Mouse (Mus musculus): ENCODE results near the gene Btbd11.

The Btbd11 gene

DNA sequence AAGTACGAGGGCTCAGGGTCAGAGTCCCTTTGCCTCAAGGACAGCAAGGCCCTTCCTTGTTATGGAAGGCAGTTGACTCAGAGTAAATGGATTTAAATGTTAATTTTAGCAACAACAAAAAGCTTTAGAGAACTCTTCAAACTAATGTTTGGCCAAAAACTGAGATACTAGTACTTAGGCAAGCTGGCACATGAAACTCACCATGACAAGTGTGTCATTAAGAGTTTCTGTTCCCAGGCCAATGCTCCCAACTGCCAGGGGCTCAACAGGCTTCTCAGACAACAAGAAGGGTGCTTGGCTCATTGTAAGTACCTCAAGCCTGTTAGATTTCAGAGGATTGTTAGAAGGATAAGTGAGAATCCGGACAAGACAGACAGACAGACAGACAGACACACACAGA lies 204.7 kb downstream of the Btbd11 start:
- no peak for DNase-seq (ENCODE audit: low spot score in 2 of 2)

DNA sequence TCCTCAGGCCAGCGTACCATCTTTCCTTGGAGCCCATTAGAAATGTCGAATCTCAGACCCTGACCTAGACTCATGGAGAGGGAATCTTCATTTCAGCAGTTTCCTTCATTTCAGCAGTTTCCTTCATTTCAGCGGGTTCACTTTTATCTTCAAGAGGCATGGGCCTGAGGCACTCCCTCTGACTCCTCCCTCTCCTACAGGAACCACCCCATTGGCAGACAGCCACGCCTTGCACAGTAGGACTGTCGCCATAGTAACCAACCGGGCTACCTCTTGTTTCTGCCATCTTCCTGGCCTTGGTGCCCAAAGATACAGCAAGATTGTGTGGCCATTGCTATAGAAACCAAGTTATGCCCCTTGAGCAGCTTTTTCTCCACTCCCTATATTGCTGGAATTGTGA lies 205.4 kb downstream of the Btbd11 start:
- DNase-seq (ENCODE audit: low spot score in 2 of 2), result peak in 1 of 2 experiments; percentile 55

DNA sequence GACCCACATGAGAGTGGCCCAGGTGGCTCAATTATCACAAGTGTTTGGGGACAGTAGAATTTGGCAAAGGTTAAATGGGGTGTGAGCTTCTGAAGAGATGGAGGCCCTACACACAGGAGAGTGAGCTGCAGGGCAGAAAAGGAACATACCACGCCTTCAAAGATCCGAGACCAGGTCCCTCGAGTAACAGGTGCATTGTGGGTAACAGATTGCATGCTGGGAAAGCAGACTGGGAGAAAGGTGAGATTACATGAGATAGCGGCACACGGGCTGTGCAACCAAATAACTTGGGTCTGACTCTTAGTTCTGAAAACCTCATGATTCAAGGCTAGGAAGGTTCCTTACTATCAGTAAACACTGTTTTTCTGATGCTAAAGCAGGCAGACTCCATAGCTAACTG lies 209.7 kb downstream of the Btbd11 start:
- DNase-seq (ENCODE audit: low spot score in 2 of 2), result no peak

DNA sequence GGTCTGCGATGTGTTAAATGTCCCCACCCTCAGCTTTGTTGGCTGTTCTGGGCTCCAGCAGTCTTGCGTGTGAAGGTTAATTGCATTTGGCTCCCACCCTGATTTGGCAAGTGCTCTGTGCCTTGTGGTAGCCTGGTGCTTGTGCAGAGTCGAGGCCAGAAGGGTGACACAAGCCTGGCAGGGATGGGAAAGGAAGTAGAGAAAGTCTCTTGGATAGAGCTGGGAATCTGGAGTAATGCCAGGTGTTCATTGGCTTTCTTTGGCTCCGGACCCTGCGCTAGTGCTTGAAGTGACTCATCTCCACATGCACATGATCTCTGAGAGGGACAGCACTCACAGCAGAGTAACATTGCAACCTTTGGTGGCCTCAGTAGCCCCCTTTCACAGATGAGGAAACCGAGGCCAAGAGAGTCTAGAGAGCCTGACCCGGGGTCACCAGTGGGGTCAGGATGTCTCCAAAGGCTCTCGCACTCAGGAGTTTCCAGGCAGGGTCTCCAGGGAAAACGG lies 211.5 kb downstream of the Btbd11 start:
- DNase-seq (ENCODE audit: low spot score in 2 of 2), result peak in 1 of 2 experiments; percentile 65

DNA sequence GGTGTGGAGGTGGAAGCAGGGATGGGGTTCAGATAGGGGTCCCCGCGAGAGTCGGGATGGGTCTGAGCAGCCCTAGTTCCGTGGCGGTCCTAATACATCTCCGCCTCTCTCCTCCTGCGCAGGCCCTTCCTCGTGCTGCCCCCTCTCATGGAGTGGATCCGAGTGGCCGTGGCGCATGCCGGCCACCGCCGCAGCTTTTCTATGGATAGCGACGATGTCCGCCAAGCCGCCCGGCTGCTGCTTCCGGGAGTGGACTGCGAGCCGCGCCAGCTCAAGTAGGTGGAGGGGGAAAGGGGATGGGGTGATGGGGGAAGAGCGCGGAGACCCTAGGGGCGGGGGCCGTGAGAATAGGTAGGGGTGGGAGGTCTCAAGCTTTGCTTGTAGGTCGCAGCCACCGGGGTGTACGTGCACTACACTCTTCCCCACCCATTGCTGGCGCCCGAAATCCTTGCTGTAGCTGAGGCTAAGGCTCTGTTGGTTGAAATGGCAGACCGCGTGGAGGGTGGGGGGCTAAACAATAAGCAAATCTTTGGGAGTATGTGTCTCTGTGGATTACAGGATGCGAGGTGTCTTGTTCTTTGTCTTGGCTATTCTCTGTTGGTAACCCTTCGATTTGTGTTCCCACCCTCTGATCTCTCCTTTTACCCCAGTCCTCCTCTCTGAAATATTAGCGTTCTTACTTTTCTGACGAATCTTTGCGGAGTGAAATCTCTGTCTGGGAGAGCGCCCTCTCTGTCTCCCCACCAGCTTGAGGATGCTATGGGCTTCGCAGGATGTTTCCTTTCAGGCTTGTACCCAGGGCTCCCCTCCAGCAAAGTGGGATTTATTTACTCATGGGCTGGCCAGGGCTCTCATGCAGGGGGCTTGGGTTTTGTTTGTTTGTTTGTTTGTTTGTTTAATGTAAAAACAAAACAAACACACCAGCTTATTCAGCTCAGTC lies 212.3 kb downstream of the Btbd11 start:
- DNase-seq (ENCODE audit: low spot score in 2 of 2), result peak in 1 of 2 experiments; percentile 42

DNA sequence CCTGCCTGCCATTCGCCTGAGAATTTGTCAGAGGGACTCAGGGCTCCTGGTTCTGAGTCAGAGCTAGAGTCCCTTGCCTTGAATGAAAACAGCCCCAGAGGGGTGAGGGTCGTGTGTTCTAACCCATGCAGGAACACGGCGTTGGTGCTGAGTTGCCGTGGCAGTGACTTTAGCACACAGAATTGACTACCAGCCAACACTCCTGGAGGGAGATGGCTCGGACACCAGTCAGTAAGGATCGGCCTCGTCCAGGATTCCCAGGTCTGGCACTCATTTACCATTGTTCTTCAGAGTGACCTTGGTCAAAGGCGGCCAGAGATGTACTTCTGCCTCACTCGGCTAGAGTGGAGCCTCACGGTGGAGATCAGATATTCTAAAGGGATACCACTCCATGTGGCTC lies 215.9 kb downstream of the Btbd11 start:
- no peak for DNase-seq (ENCODE audit: low spot score in 2 of 2)

DNA sequence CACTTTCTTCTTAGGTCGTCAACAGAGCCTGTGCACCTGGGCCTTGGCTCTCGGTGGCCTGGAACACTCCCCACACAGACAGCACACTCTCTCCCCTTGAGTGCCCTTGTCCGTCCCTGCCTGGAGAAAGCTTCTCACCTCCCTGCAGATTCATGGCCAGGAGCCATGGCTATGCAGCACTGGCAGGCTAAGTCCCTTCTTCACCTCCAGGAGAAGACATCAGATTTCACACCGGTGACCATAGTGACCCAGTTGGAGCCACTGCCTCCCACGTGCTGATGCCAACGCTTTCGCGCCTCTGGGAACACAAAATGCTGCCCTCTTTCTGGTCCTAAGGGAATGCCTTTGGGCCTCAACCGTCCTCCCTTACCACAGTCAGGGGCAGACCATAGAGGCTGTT lies 217.9 kb downstream of the Btbd11 start:
- no peak for DNase-seq (ENCODE audit: low spot score in 2 of 2)

DNA sequence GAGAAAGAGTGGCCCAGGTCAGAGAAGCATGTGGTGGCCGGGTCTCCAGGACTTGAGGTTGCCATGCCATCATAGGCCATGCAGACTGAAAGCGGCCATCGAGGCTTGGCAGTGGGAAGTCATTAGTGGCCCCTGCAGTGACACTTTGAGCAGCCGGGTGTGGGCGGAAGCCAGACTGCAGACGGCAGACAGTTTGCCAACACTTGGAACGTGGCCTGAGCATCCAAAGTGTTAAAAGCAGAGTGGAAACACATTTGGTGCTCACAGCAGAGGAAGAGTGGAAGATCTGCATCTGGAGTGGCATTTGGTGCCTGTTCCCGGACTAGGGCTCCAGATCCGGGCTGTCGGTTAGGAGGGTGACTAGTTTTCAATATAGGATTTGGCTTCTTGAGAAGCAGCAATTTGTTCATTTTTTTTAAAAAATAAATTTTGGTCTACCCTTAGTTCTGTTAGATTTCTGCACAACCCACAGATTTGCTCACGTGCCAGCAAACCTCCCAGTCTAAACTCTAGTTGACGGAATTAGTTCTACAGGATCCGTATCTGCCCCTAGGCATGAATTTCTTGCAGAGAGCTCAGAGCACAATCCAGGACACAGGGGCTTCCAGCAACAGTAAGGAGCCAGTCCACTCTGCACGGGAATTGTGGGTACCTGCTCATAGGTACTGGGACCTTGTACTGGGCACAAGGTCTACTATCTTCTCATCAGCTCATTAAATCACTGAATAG lies 222.1 kb downstream of the Btbd11 start:
- peak in 1 of 2 experiments; percentile 83 for DNase-seq (ENCODE audit: low spot score in 2 of 2)

DNA sequence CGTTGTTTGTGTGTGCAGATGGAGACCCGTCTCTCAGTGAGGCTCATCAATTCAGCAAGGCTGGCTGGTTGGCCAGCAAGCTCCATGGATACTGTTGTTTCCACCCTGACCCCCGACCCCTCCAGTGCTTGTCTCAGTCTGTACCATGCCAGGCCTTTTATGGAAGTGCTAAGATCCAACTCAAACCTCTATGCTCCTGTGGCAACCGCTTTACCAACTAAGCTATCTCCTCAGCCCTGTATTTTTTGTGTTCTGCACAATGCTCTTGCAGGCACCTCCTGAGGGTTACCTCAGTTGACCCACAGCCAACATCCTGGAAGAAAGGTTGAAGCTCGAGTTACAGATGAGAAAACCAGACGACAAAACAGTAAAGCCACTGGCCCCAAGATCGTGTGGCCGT lies 230.5 kb downstream of the Btbd11 start:
- no peak for DNase-seq (ENCODE audit: low spot score in 2 of 2)

DNA sequence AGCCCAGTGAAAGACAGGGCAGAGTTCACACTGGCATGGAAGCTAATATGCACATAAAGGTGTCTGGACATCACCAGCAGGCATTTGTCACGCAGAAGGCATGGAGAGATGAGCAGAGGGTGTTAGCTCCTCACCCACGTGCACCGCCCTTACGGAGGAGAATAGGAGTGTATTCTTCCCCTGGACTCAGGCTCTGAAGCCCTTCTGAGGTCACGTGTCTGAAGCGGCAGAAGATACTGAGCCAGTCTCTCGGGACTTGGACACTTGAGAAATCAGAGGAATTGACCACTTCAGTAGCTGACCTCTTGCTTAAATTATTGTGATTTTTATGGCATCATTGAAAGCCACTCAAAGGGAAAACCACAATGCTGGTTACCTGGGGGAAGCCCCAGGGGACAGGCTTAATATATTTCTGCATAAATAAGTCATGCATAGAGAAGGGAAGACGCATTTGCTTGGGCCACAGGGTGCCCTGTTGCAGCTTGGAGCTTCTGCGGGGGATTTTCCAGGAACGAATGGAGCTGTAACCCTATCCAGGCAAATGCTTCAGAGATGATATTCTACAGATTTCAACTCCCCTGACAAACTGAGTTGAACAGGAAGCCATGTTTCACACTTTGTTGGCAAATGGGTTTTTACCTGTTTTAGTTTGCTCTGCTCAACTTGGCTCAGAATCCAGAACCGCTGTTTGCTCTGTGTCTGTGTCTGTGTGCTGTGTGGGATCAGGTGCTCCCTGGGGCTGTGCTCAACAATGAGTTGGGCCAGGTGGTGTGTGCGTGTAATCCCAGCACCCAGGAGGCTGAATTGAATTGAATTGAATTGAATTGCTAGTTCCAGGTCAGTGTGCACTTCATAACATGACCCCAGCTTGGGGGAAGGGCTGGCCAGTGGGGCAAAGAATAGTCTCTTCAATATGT lies 231.1 kb downstream of the Btbd11 start:
- DNase-seq (ENCODE audit: low spot score in 2 of 2), result no peak

DNA sequence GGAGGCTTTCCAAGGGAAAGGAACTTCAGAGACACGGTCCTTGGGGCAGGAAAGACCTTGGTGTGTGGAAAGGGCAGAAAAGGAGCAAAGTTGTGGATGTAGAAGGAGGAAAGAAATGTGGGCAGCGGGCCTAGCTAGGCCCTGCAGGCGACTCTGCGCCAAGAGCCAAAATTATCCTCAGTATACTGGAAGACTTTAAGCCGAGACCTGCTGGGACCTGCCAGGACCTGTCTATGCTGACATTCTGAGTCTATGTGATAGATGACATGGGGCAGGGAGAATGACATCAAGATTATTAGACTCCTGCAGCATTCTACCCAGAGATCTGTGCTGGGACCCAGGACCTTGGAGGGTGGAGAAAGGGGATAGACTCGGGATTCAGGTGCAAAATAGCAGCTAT lies 234.5 kb downstream of the Btbd11 start:
- no peak for DNase-seq (ENCODE audit: low spot score in 2 of 2)

DNA sequence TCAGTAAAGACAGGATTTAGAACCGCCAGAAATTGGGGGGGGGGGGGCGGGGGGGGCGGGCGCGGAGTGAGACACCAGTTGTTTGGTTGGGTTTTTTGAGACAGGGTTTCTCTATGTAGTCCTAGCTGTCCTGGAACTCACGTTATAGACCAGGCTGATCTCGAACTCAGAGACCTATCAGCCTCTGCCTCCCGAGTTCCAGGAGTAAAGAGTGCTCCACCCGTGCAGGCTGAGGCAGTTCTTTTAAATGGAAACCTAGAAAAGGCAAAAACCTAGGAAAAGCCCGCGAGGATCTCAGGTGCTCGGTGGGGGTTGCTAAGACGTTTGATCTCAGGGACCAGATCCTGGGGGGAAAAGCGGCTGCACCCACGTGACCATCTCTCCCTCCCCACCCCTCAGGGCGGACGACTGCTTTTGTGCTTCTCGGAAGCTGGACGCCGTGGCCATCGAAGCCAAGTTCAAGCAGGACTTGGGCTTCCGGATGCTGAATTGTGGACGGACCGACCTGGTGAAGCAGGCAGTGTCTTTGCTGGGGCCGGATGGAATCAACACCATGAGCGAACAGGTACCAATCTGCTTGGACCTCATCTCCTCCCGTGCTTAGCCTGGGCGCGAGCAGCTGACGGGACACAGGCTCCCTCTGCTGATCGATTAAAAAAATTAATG lies 238.0 kb downstream of the Btbd11 start:
- DNase-seq (ENCODE audit: low spot score in 2 of 2), result peak in 1 of 2 experiments; percentile 59

DNA sequence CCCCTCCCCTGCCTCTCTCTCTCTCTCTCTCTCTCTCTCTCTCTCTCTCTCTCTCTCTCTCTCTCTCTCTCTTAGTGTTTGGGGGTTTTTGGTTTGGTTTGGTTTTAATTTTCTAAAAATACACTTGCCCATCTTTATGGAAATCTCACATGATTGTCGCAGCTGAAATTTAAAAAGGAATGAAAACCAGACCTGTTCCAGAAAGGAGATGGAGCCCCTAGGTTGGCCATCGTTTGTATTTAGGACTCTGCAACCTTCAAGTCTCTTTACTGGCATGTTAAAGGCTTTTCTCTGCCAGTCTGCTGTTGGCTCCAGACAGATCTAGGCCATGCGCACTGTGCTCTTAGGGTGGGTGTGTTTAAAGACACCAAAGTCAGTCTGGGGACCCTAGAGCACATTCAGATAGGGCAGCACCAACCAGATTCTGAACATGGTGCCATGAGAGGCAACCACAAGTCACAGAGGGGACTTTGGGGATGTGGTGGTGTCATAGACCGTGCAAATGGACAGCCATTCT lies 238.6 kb downstream of the Btbd11 start:
- DNase-seq (ENCODE audit: low spot score in 2 of 2), result no peak

DNA sequence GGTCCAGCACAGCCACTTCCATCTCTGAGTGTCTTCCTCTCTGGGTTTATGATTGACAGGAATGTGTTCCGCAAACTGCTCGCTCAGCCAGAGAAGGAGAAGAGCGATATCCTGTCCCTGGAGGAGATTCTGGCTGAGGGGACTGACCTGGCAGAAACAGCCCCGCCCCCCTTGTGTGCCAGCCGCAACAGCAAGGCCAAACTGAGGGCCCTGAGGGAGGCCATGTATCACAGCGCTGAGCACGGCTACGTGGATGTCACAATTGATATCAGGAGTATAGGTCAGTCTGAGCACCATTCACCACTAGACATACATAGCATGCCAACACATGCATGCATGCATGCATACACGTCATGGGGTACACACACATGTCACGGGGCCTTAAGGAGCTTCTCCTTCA lies 245.4 kb downstream of the Btbd11 start:
- no peak for DNase-seq (ENCODE audit: low spot score in 2 of 2)

DNA sequence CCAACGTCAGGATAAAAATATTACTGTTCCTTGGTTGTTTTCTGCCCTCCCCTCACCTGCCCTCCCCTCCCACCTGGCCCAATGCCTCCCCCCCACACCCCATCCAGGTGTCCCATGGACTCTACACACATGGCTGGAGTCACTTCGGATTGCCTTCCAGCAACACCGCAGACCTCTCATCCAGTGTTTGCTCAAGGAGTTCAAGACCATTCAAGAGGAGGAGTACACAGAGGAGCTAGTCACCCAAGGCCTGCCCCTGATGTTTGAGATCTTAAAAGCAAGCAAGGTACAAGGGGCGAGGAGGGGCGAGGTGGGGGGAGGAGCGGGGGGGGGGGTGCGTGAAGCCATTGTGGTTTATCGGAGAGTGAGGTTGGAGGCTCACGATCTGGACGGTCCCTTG lies 247.0 kb downstream of the Btbd11 start:
- DNase-seq (ENCODE audit: low spot score in 2 of 2), result no peak

DNA sequence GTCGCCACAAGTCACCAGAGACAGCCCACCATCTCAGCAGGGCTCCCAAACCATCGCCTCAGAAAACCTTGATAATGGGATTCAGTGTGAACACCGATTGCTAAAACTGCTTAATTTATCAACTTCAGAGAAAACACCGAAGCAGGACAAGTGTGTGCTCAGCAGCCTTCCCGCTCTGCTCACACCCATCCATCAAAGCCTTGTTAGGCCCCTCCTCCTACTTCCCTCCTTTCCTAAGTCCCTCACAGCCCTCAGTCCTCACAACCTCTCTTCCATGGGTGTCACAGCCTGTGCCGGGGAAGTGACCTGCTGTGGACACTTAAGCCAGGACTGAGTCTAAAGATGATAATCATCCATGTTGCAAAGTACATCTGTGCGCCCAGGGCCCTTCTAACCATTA lies 251.0 kb downstream of the Btbd11 start:
- DNase-seq (ENCODE audit: low spot score in 2 of 2), result no peak

DNA sequence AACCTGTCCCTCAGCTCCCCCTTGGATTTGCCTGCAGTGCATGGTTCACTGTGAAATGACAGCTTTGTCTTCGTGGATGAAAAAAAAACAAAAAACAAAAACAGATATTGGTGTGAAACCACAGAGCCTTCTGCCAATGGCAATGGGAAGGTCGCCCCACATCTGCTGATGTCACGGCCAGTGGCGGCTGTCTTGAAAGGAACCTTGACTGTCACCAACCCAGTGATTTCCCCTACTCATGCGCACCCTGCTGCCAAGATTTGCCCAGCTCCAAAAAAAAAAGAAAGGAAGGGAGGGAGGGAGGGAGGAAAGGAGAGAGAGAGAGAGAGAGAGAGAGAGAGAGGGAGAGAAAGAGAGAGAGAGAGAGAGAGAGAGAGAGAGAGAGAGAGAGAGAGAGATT lies 251.5 kb downstream of the Btbd11 start:
- DNase-seq (ENCODE audit: low spot score in 2 of 2), result no peak

DNA sequence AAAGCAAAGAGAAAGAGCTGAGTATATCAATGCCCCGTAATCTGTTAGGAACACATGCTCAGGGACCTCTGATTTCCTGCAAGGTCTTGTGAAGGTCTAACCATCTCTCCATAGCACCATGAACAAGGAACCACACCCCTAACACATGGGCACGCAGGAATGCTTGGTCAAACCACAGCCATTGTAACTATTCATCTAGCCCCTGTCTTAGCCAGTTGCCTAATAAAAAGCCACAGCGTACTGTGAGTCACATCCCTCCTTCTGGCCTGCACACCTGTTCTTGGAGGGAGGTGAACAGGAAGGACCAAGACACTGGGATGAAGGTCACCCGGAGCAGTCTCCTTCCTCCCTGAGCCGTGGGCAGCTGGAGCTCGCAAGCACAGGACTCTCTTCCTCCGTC lies 253.0 kb downstream of the Btbd11 start:
- no peak for DNase-seq (ENCODE audit: low spot score in 2 of 2)

DNA sequence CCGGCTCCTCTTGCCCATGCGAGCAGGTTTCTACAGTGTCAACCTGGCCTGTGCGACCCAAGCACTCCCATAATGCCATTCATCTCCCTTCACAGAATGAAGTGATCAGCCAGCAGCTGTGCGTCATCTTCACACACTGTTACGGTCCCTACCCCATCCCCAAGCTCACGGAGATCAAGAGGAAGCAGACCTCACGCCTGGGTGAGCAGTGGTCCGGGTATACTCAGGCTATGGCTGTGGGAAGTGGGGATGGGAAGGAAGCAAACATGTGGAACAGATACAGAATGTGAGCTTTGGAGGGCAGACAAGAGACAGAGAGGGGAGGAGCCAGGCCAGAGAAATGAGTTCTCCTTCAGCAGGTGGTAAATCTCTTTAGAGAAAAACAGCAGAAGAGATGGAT lies 253.8 kb downstream of the Btbd11 start:
- DNase-seq (ENCODE audit: low spot score in 2 of 2), result no peak

DNA sequence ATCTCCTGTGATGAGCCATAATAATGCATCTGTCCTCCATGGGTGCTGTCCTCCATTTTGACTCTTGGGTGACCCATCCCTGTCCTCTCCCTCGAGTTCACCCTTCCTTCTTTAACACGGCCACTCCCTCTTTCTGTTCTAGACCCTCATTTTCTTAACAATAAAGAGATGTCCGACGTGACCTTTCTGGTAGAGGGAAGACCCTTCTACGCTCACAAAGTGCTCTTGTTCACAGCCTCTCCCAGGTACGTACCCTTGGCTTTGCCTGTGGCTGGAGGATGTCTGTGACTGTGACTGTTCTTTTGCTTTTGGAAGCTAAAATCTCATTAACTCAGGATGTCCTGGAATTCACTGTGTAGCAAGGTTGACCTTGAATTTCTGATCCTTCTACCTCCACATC lies 258.7 kb downstream of the Btbd11 start:
- no peak for DNase-seq (ENCODE audit: low spot score in 2 of 2)

DNA sequence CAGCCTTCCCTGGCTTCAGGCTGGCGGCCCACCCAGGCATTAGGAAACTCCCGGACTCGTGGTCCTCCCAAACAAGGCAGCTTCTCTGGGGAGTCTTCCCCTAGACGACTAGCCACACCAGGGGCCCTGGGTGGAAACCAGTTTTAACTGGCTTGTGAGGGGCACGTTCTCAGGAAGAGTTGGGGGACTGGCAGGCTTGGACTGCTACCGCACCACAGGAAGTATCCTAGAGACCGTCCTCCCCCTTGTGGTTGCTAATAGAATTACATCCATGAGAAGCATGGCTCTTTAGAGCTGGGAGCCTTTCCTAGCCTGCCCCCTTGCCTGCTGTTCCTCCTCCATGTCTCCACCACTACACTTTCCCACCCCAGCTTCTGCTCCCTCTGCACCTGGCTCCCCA lies 265.1 kb downstream of the Btbd11 start:
- DNase-seq (ENCODE audit: low spot score in 2 of 2), result peak in 1 of 2 experiments; percentile 56
